Mouse (Mus musculus) urinary bladder, postnatal 4 days (tissue): ENCODE measurements around the gene Pigt.

Experiments used
- DNase-seq, 2 experiments: peaks; one replicate each; pipeline ENCODE4 v3.0.0; 2021 to 2022; ENCODE audit warnings: low spot score in 2 of 2

Gene Pigt

GRCm38 (mm10) chr2:164496847-164497690 lies at the start of gene Pigt:
Pigt (plus strand) TSS chr2:164497520.
- peak; percentile 82 to 89 for DNase-seq

GRCm38 (mm10) chr2:164448140-164448539 lies 49.2 kb upstream of the Pigt start:
- DNase-seq: no peak

GRCm38 (mm10) chr2:164448921-164449320 lies 48.4 kb upstream of the Pigt start:
- no peak for DNase-seq

GRCm38 (mm10) chr2:164449341-164450042 lies 47.8 kb upstream of the Pigt start:
- DNase-seq: no peak

GRCm38 (mm10) chr2:164452000-164452676 lies 45.2 kb upstream of the Pigt start:
- DNase-seq: no peak

- no peak for DNase-seq
These were observed 44.1 kb upstream of the Pigt start for GRCm38 (mm10) chr2:164453047-164453757.

GRCm38 (mm10) chr2:164453887-164454500 lies 43.3 kb upstream of the Pigt start:
- no peak for DNase-seq

GRCm38 (mm10) chr2:164454846-164455245 lies 42.5 kb upstream of the Pigt start:
- peak in 1 of 2 experiments; percentile 62 for DNase-seq

- DNase-seq: no peak
These were observed 41.7 kb upstream of the Pigt start for GRCm38 (mm10) chr2:164455421-164456190.

- no peak for DNase-seq
These were observed 40.9 kb upstream of the Pigt start for GRCm38 (mm10) chr2:164456413-164456812.

GRCm38 (mm10) chr2:164456864-164457300 lies 40.4 kb upstream of the Pigt start, which contains the start of gene Sys1:
Sys1 (plus strand) TSS chr2:164456964.
- no peak for DNase-seq

GRCm38 (mm10) chr2:164457942-164458341 lies 39.4 kb upstream of the Pigt start:
- no peak for DNase-seq

- no peak for DNase-seq
These were observed 38.8 kb upstream of the Pigt start for GRCm38 (mm10) chr2:164458535-164458934.

- peak; percentile 94 to 95 for DNase-seq
These were observed 36.4 kb upstream of the Pigt start, which contains the start of gene Gm20458 for GRCm38 (mm10) chr2:164460745-164461551. Gm20458 (plus strand) TSS chr2:164460967.

- DNase-seq: no peak
These were observed 32.2 kb upstream of the Pigt start for GRCm38 (mm10) chr2:164465161-164465560.

- no peak for DNase-seq
These were observed 30.5 kb upstream of the Pigt start for GRCm38 (mm10) chr2:164466787-164467186.

GRCm38 (mm10) chr2:164470254-164470653 lies 27.1 kb upstream of the Pigt start:
- no peak for DNase-seq

GRCm38 (mm10) chr2:164473624-164474023 lies 23.7 kb upstream of the Pigt start, which contains the start of gene Trp53tg5:
Trp53tg5 (minus strand) TSS chr2:164473724.
- DNase-seq: no peak

- peak; percentile 42 to 75 for DNase-seq
These were observed 11.6 kb upstream of the Pigt start, which contains the start of gene Dbndd2 for GRCm38 (mm10) chr2:164485681-164486257. Dbndd2 (plus strand) TSS chr2:164486106.
